Mouse (Mus musculus) lung, embryonic 16.5 days (tissue): ENCODE measurements around the gene B3gnt6. TPM values are rescaled to one million over a fixed set of nuclear protein-coding genes. Genes with fewer than 3 reads are reported as not detected.
A peak's percentile ranks its signal among the peaks of the same experiment; 100 is the strongest.

ENCODE experiments used
- ATAC-seq: fragments of 200-750 bp; cut with Nextera tagmentation; 2 replicates; pipeline ENCODE4 v1.8.0; 2017; ENCODE audit warnings: low read depth, mild to moderate bottlenecking, moderate library complexity
- H3K27ac ChIP-seq: fragments of 300-500 bp; sonication (generic); 2 replicates; pipeline ENCODE4 v1.5.1; 2014; ENCODE audit warnings: mild to moderate bottlenecking, control low read depth, low read length
- H3K27me3 ChIP-seq: fragments of 300-500 bp; sonication (generic); 2 replicates; pipeline ENCODE4 v1.6.1; 2014; ENCODE audit warnings: low read depth, low read length, mixed read lengths; ENCODE audit not compliant: control insufficient read depth, insufficient read depth
- H3K36me3 ChIP-seq: fragments of 300-500 bp; sonication (generic); 2 replicates; pipeline ENCODE4 v1.6.1; 2014; ENCODE audit warnings: low read length; ENCODE audit not compliant: control insufficient read depth, insufficient read depth
- H3K4me1 ChIP-seq: fragments of 300-500 bp; sonication (generic); replicated peaks from 2 replicates; pipeline ENCODE4 v1.6.1; 2014; ENCODE audit warnings: low read length, mixed read lengths; ENCODE audit not compliant: control insufficient read depth, insufficient read depth
- H3K4me2 ChIP-seq: fragments of 300-500 bp; sonication (generic); 2 replicates; pipeline ENCODE4 v1.6.1; 2014; ENCODE audit warnings: low read depth, low read length, control low read depth
- H3K4me3 ChIP-seq: fragments of 300-500 bp; sonication (generic); 2 replicates; pipeline ENCODE4 v1.5.1; 2014; ENCODE audit warnings: mild to moderate bottlenecking, low read length, control low read depth
- H3K9ac ChIP-seq: fragments of 300-500 bp; sonication (generic); 2 replicates; pipeline ENCODE4 v1.6.1; 2014; ENCODE audit warnings: low read length, control low read depth
- H3K9me3 ChIP-seq: fragments of 300-500 bp; sonication (generic); 2 replicates; pipeline ENCODE4 v1.6.1; 2016; ENCODE audit warnings: low read length; ENCODE audit not compliant: control insufficient read depth
- WGBS: fragments of 180-500 bp; shearing (Covaris S2); extraction: QIAGEN DNeasy Blood & Tissue Kit; methylation state at CpG from one replicate; pipeline ENCODE4 v1.1.7; 2014; 5-methylcytosine and 5-hydroxymethylcytosine counted together
- polyA plus RNA-seq: library from polyadenylated mRNA; unstranded; fragments of >200 nt; fragmentation: Nextera tagmentation; extraction: Ambion mirVana; gene quantifications from 2 replicates; pipeline ENCODE4 v1.2.1, GENCODE M21; 2015

The B3gnt6 gene
- polyA plus RNA-seq, 1 experiment from 2014 or later = 0.13 TPM

- H3K4me2 ChIP-seq = no peak overlapping the region
- H3K9ac ChIP-seq = 0 out of 2 replicates have a peak overlapping the region, but pooled peaks have one; percentile 19
- no peaks in the 10 kb centered on the region for H3K36me3 ChIP-seq
- no peaks in the 10 kb centered on the region for H3K9me3 ChIP-seq
- peaks cover 9% of the 10 kb centered on the region; the same call in 1 of the 2 replicates for H3K4me1 ChIP-seq
- WGBS = 63% methylated on average over 6 of the region's 6 CpGs
- ATAC-seq = peak; percentile 63
- no peak overlapping the region for H3K4me3 ChIP-seq
- H3K27ac ChIP-seq = no peak overlapping the region
- no peaks in the 10 kb centered on the region for H3K27me3 ChIP-seq
Measured at GRCm38 (mm10) chr7:98171141-98172073, 27.9 kb downstream of the B3gnt6 start.

DNA sequence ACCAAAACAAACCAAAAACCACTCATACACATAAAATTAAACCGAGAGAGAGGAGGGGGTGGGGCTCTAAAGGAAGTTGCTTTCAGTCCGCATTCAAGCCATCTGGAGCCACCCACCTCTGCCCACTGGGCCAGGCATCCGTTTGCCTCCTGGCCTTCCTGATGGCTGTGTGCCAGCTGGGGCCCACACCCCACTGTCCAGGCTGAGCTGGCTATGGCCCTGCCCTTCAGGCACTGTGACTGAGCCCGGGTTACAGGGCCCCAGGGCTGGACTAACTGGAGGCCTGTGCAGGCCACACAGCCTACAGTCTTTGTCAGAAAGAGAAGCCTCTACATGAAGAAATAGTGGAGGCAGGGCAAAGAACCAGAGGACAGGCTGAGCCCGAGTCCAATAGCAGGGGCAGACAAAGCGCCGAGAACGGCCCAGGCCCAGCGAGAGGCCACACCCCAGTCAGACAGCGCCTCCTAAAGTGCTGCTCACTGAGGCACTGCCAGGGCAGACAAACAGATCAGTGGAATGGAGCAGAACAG, 34.2 kb downstream of the B3gnt6 start:
- Histone ChIP-seq H3K9ac (peak overlapping the region; percentile 60), H3K36me3 (no peaks in the 10 kb centered on the region), H3K4me3 (no peak overlapping the region), H3K27ac (peak overlapping the region; percentile 77), H3K27me3 (no peaks in the 10 kb centered on the region), H3K9me3 (no peaks in the 10 kb centered on the region), H3K4me2 (peak overlapping the region; percentile 21; the same call in 1 of the 2 replicates), H3K4me1 (peaks cover 43% of the 10 kb centered on the region)
- ATAC-seq = peak; percentile 73
- 36% methylated on average over 10 of the region's 10 CpGs for WGBS

- Histone ChIP-seq H3K4me2 (peak overlapping the region; percentile 21; the same call in 1 of the 2 replicates), H3K36me3 (no peaks in the 10 kb centered on the region), H3K27ac (peak overlapping the region; percentile 77), H3K4me3 (no peak overlapping the region), H3K9me3 (no peaks in the 10 kb centered on the region), H3K27me3 (no peaks in the 10 kb centered on the region), H3K9ac (peak overlapping the region; percentile 60), H3K4me1 (peaks cover 49% of the 10 kb centered on the region)
- 74% methylated on average over 9 of the region's 9 CpGs for WGBS
- no peak for ATAC-seq
Measured at GRCm38 (mm10) chr7:98164382-98164998, 34.8 kb downstream of the B3gnt6 start.

DNA sequence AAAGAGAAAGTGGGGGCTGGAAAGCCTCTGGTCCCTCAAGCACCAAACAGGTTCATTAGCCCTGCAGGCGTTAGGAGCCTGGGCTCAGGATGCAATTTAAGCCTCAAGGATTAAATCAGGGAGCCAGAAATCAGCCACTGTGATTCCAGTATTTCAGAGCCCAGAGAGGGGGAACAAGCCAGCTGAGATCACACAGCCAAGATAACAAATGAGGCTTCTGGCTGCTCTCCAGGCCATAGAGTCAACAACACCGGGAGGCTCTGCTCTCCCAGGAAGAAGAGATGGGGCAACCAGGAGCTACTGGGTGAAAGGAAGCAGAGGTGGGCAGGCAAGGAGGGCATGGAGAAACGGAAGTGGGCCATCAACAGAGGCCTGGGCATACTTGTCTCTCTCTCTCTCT, 35.6 kb downstream of the B3gnt6 start:
- H3K27ac ChIP-seq = 0 out of 2 replicates have a peak overlapping the region, but pooled peaks have one; percentile 6
- no peak overlapping the region for H3K4me2 ChIP-seq
- no peak overlapping the region for H3K9ac ChIP-seq
- no peaks in the 10 kb centered on the region for H3K9me3 ChIP-seq
- H3K36me3 ChIP-seq = no peaks in the 10 kb centered on the region
- no peaks in the 10 kb centered on the region for H3K27me3 ChIP-seq
- H3K4me1 ChIP-seq = peaks cover 57% of the 10 kb centered on the region
- ATAC-seq = no peak
- no peak overlapping the region for H3K4me3 ChIP-seq
- WGBS = 47% methylated on average over 3 of the region's 3 CpGs

- no peaks in the 10 kb centered on the region for H3K36me3 ChIP-seq
- no peak overlapping the region for H3K4me2 ChIP-seq
- no peaks in the 10 kb centered on the region for H3K9me3 ChIP-seq
- H3K27ac ChIP-seq = no peak overlapping the region; the same call in 1 of the 2 replicates
- peaks cover 64% of the 10 kb centered on the region for H3K4me1 ChIP-seq
- no peak overlapping the region for H3K4me3 ChIP-seq
- no peaks in the 10 kb centered on the region for H3K27me3 ChIP-seq
- WGBS = 58% methylated on average over 6 of the region's 6 CpGs
- no peak overlapping the region for H3K9ac ChIP-seq
- ATAC-seq = no peak
Measured at GRCm38 (mm10) chr7:98162239-98162638, 37.0 kb downstream of the B3gnt6 start.

DNA sequence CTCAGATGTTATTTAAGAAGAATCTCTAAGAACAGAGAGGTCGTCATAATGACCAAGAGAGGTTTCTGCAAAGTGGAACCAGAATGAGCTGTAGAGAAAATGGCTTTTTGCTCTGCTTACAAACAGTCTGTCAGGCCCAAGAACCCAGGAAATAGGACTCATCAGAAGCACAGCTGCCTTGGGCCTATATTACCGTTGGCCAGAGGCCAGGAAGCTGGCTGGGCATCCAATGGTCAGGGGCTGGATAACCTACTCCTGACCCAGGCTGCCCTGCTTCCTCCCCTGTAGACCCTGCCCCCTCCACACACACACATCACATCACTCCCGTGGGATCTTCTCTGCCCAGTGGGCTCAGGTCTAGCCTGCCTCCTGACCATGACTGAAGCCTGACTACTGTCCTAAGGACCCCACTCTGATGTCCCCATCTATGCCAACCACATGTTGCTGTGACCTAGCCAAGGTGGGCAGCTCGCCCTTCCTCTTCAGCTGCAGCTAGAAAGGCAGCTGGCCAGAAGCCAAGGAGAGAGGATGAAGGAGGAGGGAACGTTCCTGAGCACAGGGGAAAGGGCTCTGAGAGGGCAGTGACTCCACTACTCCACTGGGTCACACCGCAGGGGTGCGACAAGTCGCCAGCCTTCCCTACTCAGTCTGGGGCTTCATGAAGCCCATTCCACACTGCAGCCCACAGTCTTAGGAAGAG, 39.1 kb downstream of the B3gnt6 start:
- H3K4me2 ChIP-seq = no peak overlapping the region
- no peak overlapping the region for H3K4me3 ChIP-seq
- H3K9me3 ChIP-seq = no peaks in the 10 kb centered on the region
- no peaks in the 10 kb centered on the region for H3K27me3 ChIP-seq
- peaks cover 62% of the 10 kb centered on the region for H3K4me1 ChIP-seq
- peak; percentile 24; the same call in 1 of the 2 replicates for ATAC-seq
- H3K36me3 ChIP-seq = no peaks in the 10 kb centered on the region
- 8% methylated on average over 8 of the region's 8 CpGs for WGBS
- H3K9ac ChIP-seq = peak overlapping the region; percentile 37; the same call in 1 of the 2 replicates
- peak overlapping the region; percentile 81 for H3K27ac ChIP-seq

DNA sequence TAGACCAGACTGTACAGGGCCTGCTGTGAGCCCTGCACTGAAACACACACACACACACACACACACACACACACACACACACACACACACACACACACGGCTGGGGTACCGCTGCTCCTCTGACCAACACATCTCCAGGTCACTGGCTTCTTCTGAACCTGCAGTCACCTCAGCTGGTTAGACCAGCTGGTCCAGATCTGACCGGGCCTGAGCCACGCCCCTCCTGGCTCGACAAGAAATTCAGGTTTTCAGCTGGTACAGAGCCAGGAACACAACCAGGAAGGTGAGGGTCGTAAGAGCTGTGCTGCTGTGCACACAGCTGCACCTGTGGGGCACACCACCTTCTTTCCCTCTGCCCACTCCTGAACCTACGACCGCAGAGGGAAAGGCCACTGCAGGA, 40.8 kb downstream of the B3gnt6 start:
- Histone ChIP-seq H3K36me3 (no peaks in the 10 kb centered on the region), H3K4me1 (peaks cover 51% of the 10 kb centered on the region), H3K9me3 (no peaks in the 10 kb centered on the region), H3K27ac (peak overlapping the region; percentile 81), H3K27me3 (no peaks in the 10 kb centered on the region), H3K4me3 (no peak overlapping the region), H3K9ac (no peak overlapping the region), H3K4me2 (peak overlapping the region; percentile 22)
- WGBS = 41% methylated on average over 7 of the region's 8 CpGs
- ATAC-seq = peak; percentile 75

GRCm38 (mm10) chr7:98157636-98158332, 41.5 kb downstream of the B3gnt6 start:
- Histone ChIP-seq H3K27me3 (no peaks in the 10 kb centered on the region), H3K27ac (peak overlapping the region; percentile 79), H3K4me3 (no peak overlapping the region), H3K9ac (no peak overlapping the region), H3K36me3 (no peaks in the 10 kb centered on the region), H3K4me2 (no peak overlapping the region), H3K9me3 (no peaks in the 10 kb centered on the region), H3K4me1 (peaks cover 48% of the 10 kb centered on the region)
- 50% methylated on average over 5 of the region's 5 CpGs for WGBS
- no peak for ATAC-seq
